In genomic region chr11:117384897-117385296, GRCm38 (mm10) we compare ENCODE assay signal across 9 mouse cellular contexts.
DNase-seq lines count a peak whose midpoint lies in the region; ATAC-seq and TF ChIP-seq lines count a peak whose summit lies in the region.
"Had no signal": no experiment of that assay in that cellular context is flagged by ENCODE, and none has a peak within 500 bp of the region (broad histone marks: within the 10 kb centered on the region; RNA-seq: fewer than 3 reads in every experiment).

No protein-coding gene starts in this region.

- no peaks in the 10 kb centered on the region for H3K36me3 ChIP-seq in C2C12 (ENCODE audit: control insufficient read depth, insufficient read depth)
- no peaks in the 10 kb centered on the region for H3K36me3 ChIP-seq in heart, embryonic 12.5 days
- no peaks in the 10 kb centered on the region for H3K36me3 ChIP-seq in kidney, embryonic 16.5 days (ENCODE audit: insufficient read depth, low read length)
- no peaks in the 10 kb centered on the region for H3K36me3 ChIP-seq in liver, adult 2 months (ENCODE audit: control insufficient read depth, insufficient read depth, low read length)
- H3K36me3 ChIP-seq in stomach, embryonic 14.5 days (ENCODE audit: control insufficient read depth, insufficient read depth, low read length), result no peaks in the 10 kb centered on the region

- peaks cover 6% of the 10 kb centered on the region for H3K27me3 ChIP-seq in C2C12 (ENCODE audit: control insufficient read depth, insufficient read depth, insufficient read length)
- peaks cover 21% of the 10 kb centered on the region for H3K27me3 ChIP-seq in heart, embryonic 12.5 days (replicated peaks)
- peaks cover 37% of the 10 kb centered on the region for H3K27me3 ChIP-seq in kidney, embryonic 16.5 days (ENCODE audit: insufficient read depth, low read length)
- H3K27me3 ChIP-seq in liver, adult 2 months (ENCODE audit: control insufficient read depth, insufficient read depth, low read length), result no peaks in the 10 kb centered on the region
- no peaks in the 10 kb centered on the region for H3K27me3 ChIP-seq in stomach, embryonic 14.5 days (ENCODE audit: control insufficient read depth, insufficient read depth, low read length)

- no peak overlapping the region for H3ac ChIP-seq in C2C12 (ENCODE audit: control insufficient read depth, insufficient read length, low read depth)

- no peak overlapping the region for H3K27ac ChIP-seq in heart, embryonic 12.5 days (ENCODE audit: poor library complexity, severe bottlenecking)
- H3K27ac ChIP-seq in kidney, embryonic 16.5 days (ENCODE audit: low read length), result no peak overlapping the region
- no peak overlapping the region for H3K27ac ChIP-seq in liver, adult 2 months (replicated peaks; ENCODE audit: insufficient read depth, low read depth, low read length)
- no peak overlapping the region for H3K27ac ChIP-seq in stomach, embryonic 14.5 days (ENCODE audit: low read length)

- peak; percentile 96 for DNase-seq in brain, embryonic 14.5 days (ENCODE audit: low read depth)
- peak; percentile 21 for DNase-seq in fat pad, adult 2 months (ENCODE audit: extremely low read depth, low read depth, low spot score)
- peak; percentile 69 for DNase-seq in liver, adult 2 months (ENCODE audit: extremely low read depth, low read depth, low spot score)
- peak; percentile 46 to 57 for DNase-seq in natural killer cell, adult 2 months (ENCODE audit: low spot score in 2 of 2)

- no peak overlapping the region for H3K4me3 ChIP-seq in C2C12 (ENCODE audit: insufficient read depth, poor library complexity, severe bottlenecking)
- peak overlapping the region; percentile 11; the same call in 1 of the 2 replicates for H3K4me3 ChIP-seq in heart, embryonic 12.5 days
- H3K4me3 ChIP-seq in kidney, embryonic 16.5 days (ENCODE audit: low read length), result no peak overlapping the region
- H3K4me3 ChIP-seq in liver, adult 2 months (ENCODE audit: insufficient read depth, low read depth, low read length), result no peak overlapping the region
- no peak overlapping the region for H3K4me3 ChIP-seq in stomach, embryonic 14.5 days (ENCODE audit: low read depth, low read length)
- H3K4me3 ChIP-seq: erythroblast, embryonic 14.5 days had no signal

- TF ChIP-seq POLR2A in brain, embryonic 14.5 days (IDR thresholded peaks at IDR 0.05; ENCODE audit: borderline replicate concordance, extremely low read depth, insufficient read depth, insufficient read length, poor library complexity, severe bottlenecking), result no peak
- no peak for TF ChIP-seq POLR2A in liver, adult 2 months (IDR thresholded peaks at IDR 0.05; ENCODE audit: extremely low read depth, insufficient read depth, low read length)

- no peaks in the 10 kb centered on the region for H3K79me3 ChIP-seq in C2C12 (ENCODE audit: low read depth)

- no peaks in the 10 kb centered on the region for H3K79me2 ChIP-seq in C2C12 (ENCODE audit: control insufficient read depth, insufficient read depth)
- H3K79me2 ChIP-seq in liver, adult 2 months (ENCODE audit: control insufficient read depth, insufficient read depth, low read length), result no peaks in the 10 kb centered on the region

- peak; percentile 19 for TF ChIP-seq CTCF in C2C12 (IDR thresholded peaks at IDR 0.05; ENCODE audit: control insufficient read depth, insufficient read depth, insufficient read length)
- TF ChIP-seq CTCF in brain, embryonic 14.5 days (IDR thresholded peaks at IDR 0.05; ENCODE audit: borderline replicate concordance, extremely low read depth, insufficient read depth, insufficient read length), result peak; percentile 93
- peak; percentile 81 for TF ChIP-seq CTCF in liver, adult 2 months (IDR thresholded peaks at IDR 0.05; ENCODE audit: low read depth, low read length)

- under 1% methylated on average over 16 of the region's 16 CpGs for WGBS in heart, embryonic 12.5 days
- WGBS in kidney, embryonic 16.5 days, result 1% methylated on average over 16 of the region's 16 CpGs
- WGBS in liver, adult 2 months, result 1% methylated on average over 16 of the region's 16 CpGs
- 1% methylated on average over 16 of the region's 16 CpGs for WGBS in stomach, embryonic 14.5 days

- H3K4me1 ChIP-seq in heart, embryonic 12.5 days (replicated peaks), result peaks cover 32% of the 10 kb centered on the region
- H3K4me1 ChIP-seq in kidney, embryonic 16.5 days (ENCODE audit: insufficient read depth, low read length), result peaks cover 17% of the 10 kb centered on the region
- H3K4me1 ChIP-seq in liver, adult 2 months (ENCODE audit: control insufficient read depth, insufficient read depth, low read length), result 0 out of 2 replicates have a peak, but pooled peaks cover 2% of the 10 kb centered on the region
- peaks cover 2% of the 10 kb centered on the region; the same call in 1 of the 2 replicates for H3K4me1 ChIP-seq in stomach, embryonic 14.5 days (ENCODE audit: control insufficient read depth, insufficient read depth, low read length)

- H3K4me2 ChIP-seq in heart, embryonic 12.5 days, result peak overlapping the region; percentile 58
- peak overlapping the region; percentile 30; the same call in 1 of the 2 replicates for H3K4me2 ChIP-seq in kidney, embryonic 16.5 days (replicated peaks; ENCODE audit: low read depth, low read length)
- H3K4me2 ChIP-seq in stomach, embryonic 14.5 days (replicated peaks; ENCODE audit: low read depth, low read length), result no peak overlapping the region

- H3K9me3 ChIP-seq in heart, embryonic 12.5 days (replicated peaks), result no peaks in the 10 kb centered on the region
- H3K9me3 ChIP-seq in kidney, embryonic 16.5 days (ENCODE audit: low read length), result no peaks in the 10 kb centered on the region
- no peaks in the 10 kb centered on the region for H3K9me3 ChIP-seq in stomach, embryonic 14.5 days (ENCODE audit: control insufficient read depth, low read depth, low read length)

- H3K9ac ChIP-seq in heart, embryonic 12.5 days, result peak overlapping the region; percentile 11; the same call in 1 of the 2 replicates
- no peak overlapping the region for H3K9ac ChIP-seq in kidney, embryonic 16.5 days (replicated peaks; ENCODE audit: low read length)
- no peak overlapping the region for H3K9ac ChIP-seq in liver, adult 2 months (ENCODE audit: low read depth, low read length)
- no peak overlapping the region for H3K9ac ChIP-seq in stomach, embryonic 14.5 days (replicated peaks; ENCODE audit: low read depth, low read length)

- no peak for ATAC-seq in heart, embryonic 12.5 days (ENCODE audit: insufficient number of reproducible peaks, low FRiP score)
- peak; percentile 84 for ATAC-seq in kidney, embryonic 16.5 days (ENCODE audit: low FRiP score, low TSS enrichment)
- ATAC-seq in stomach, embryonic 14.5 days (ENCODE audit: insufficient number of reproducible peaks, insufficient read depth, low FRiP score, low read depth), result peak; percentile 50; the same call in 1 of the 2 replicates

TF ChIP-seq in C2C12, 6 proteins besides CTCF, POLR2A, EP300 and RAD21:
- TF ChIP-seq MYOD1 (IDR thresholded peaks at IDR 0.05; ENCODE audit: control insufficient read depth, insufficient read length, low read depth) (no peak), MAX (IDR thresholded peaks at IDR 0.05) (no peak), CEBPB (IDR thresholded peaks at IDR 0.05; ENCODE audit: low read depth) (no peak), MYOG (IDR thresholded peaks at IDR 0.05; ENCODE audit: control insufficient read depth, extremely low read depth, insufficient read length) (no peak), FOSL1 (IDR thresholded peaks at IDR 0.05; ENCODE audit: insufficient read depth, low read length, poor library complexity, severe bottlenecking) (no peak), USF1 (IDR thresholded peaks at IDR 0.05; ENCODE audit: low read depth) (no peak)

Comparison
In these comparisons a context has a peak if more than half of its experiments do, and no peak if none do; other contexts are left out.
1. CTCF ChIP-seq: peak in every context shown above with its lines; median percentile 93 in brain, embryonic 14.5 days; 81 in liver, adult 2 months; 19 in C2C12.
2. DNase-seq: peak in every context shown above with its lines; median percentile 96 in brain, embryonic 14.5 days; 69 in liver, adult 2 months; 52 in natural killer cell, adult 2 months; 21 in fat pad, adult 2 months.